Mouse (Mus musculus) liver, adult 2 months (tissue): ENCODE measurements at regions not wholly inside any gene's neighbourhood (a gene's known extent, or its start where the extent isn't known, plus 50 kb on each side); places are given as distances from the start of the nearest gene placed in this dataset.

Source experiments
- DNase-seq: peaks from one replicate; pipeline ENCODE4 v3.0.0-alpha.2; 2011; ENCODE audit warnings: low read depth, low spot score; ENCODE audit errors: extremely low read depth
- H3K27ac ChIP-seq: fragments of 200-500 bp; replicated peaks from 2 replicates; pipeline ENCODE4 v1.5.1; 2012; ENCODE audit warnings: low read depth, mild to moderate bottlenecking, control low read depth, inconsistent platforms, low read length; ENCODE audit not compliant: insufficient read depth
- H3K27me3 ChIP-seq: fragments of 200-500 bp; 2 replicates; pipeline ENCODE4 v1.6.1; 2012; ENCODE audit warnings: mild to moderate bottlenecking, moderate library complexity, low read length, inconsistent platforms; ENCODE audit not compliant: control insufficient read depth, insufficient read depth
- H3K36me3 ChIP-seq: fragments of 200-500 bp; 2 replicates; pipeline ENCODE4 v1.6.1; 2012; ENCODE audit warnings: low read length, inconsistent platforms; ENCODE audit not compliant: control insufficient read depth, insufficient read depth
- H3K4me1 ChIP-seq: fragments of 200-500 bp; 2 replicates; pipeline ENCODE4 v1.6.1; 2011; ENCODE audit warnings: low read length; ENCODE audit not compliant: control insufficient read depth, insufficient read depth
- H3K4me3 ChIP-seq: fragments of 200-500 bp; 2 replicates; pipeline ENCODE4 v1.5.1; 2011; ENCODE audit warnings: low read depth, mild to moderate bottlenecking, control low read depth, low read length, moderate library complexity; ENCODE audit not compliant: insufficient read depth
- H3K79me2 ChIP-seq: fragments of 200-500 bp; 2 replicates; pipeline ENCODE4 v1.6.1; 2012; ENCODE audit warnings: inconsistent platforms, mild to moderate bottlenecking, low read length, moderate library complexity; ENCODE audit not compliant: control insufficient read depth, insufficient read depth
- H3K9ac ChIP-seq: fragments of 200-500 bp; 2 replicates; pipeline ENCODE4 v1.6.1; 2012; ENCODE audit warnings: low read depth, mild to moderate bottlenecking, control low read depth, inconsistent platforms, low read length
- CTCF ChIP-seq: fragments of 200-500 bp; IDR thresholded peaks from 2 replicates; pipeline ENCODE4 v1.5.1; 2011; ENCODE audit warnings: low read depth, low read length, control low read depth
- POLR2A ChIP-seq: fragments of 200-500 bp; IDR thresholded peaks from 2 replicates; pipeline ENCODE4 v1.6.1; 2011; ENCODE audit warnings: low read length, control low read depth; ENCODE audit not compliant: insufficient read depth; ENCODE audit errors: extremely low read depth
- WGBS: fragments of 180-500 bp; shearing (Covaris S2); methylation state at CpG from one replicate; pipeline ENCODE4 v1.1.7; 2018; 5-methylcytosine and 5-hydroxymethylcytosine counted together

GRCm38 (mm10) chr5:132817665-132818064, 274.5 kb upstream of the Auts2 start:
- Histone ChIP-seq H3K9ac (no peak overlapping the region), H3K4me1 (no peaks in the 10 kb centered on the region), H3K27ac (no peak overlapping the region), H3K4me3 (no peak overlapping the region), H3K27me3 (no peaks in the 10 kb centered on the region), H3K36me3 (no peaks in the 10 kb centered on the region), H3K79me2 (no peaks in the 10 kb centered on the region)
- no peak for TF ChIP-seq POLR2A
- TF ChIP-seq CTCF, result no peak
- WGBS, result 80% methylated on average over 9 of the region's 9 CpGs
- DNase-seq, result no peak

GRCm38 (mm10) chr5:132809181-132809580, 266.0 kb upstream of the Auts2 start:
- DNase-seq, result no peak
- no peaks in the 10 kb centered on the region for H3K36me3 ChIP-seq
- 68% methylated on average over 4 of the region's 4 CpGs for WGBS
- TF ChIP-seq CTCF (no peak), POLR2A (no peak)
- H3K79me2 ChIP-seq, result no peaks in the 10 kb centered on the region
- H3K9ac ChIP-seq, result no peak overlapping the region
- H3K4me3 ChIP-seq, result no peak overlapping the region
- no peaks in the 10 kb centered on the region for H3K27me3 ChIP-seq
- no peak overlapping the region for H3K27ac ChIP-seq
- H3K4me1 ChIP-seq, result no peaks in the 10 kb centered on the region

GRCm38 (mm10) chr5:132796061-132796460, 252.9 kb upstream of the Auts2 start:
- no peak overlapping the region for H3K4me3 ChIP-seq
- no peak for DNase-seq
- TF ChIP-seq CTCF (no peak), POLR2A (no peak)
- no peaks in the 10 kb centered on the region for H3K4me1 ChIP-seq
- no peaks in the 10 kb centered on the region for H3K79me2 ChIP-seq
- no peak overlapping the region for H3K27ac ChIP-seq
- H3K36me3 ChIP-seq, result no peaks in the 10 kb centered on the region
- H3K27me3 ChIP-seq, result no peaks in the 10 kb centered on the region
- 96% methylated on average over 1 of the region's 1 CpGs for WGBS
- H3K9ac ChIP-seq, result no peak overlapping the region

DNA sequence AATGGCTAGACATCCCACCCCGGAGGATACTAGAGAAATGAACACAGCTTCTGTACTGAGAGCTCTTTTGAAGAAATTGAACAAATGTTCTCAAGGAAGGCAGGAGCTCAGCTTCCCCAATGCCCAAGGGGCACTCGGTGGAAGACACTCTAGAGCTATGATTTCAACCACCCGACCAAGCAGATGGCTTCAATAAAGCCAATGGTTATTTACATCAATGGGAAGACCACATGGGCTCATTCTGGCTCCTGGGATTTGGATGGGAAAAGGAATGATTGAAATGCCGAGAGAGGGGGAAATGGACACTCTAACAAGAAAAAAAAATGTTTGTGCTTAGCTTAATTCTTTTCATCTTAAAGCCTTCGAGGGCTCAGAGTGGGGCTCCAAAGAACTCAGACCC, 249.3 kb upstream of the Auts2 start:
- Histone ChIP-seq H3K27me3 (no peaks in the 10 kb centered on the region), H3K9ac (no peak overlapping the region), H3K27ac (no peak overlapping the region), H3K36me3 (no peaks in the 10 kb centered on the region), H3K79me2 (no peaks in the 10 kb centered on the region), H3K4me3 (no peak overlapping the region), H3K4me1 (no peaks in the 10 kb centered on the region)
- no peak for DNase-seq
- TF ChIP-seq CTCF, result no peak
- TF ChIP-seq POLR2A, result no peak
- WGBS, result 82% methylated on average over 5 of the region's 5 CpGs

DNA sequence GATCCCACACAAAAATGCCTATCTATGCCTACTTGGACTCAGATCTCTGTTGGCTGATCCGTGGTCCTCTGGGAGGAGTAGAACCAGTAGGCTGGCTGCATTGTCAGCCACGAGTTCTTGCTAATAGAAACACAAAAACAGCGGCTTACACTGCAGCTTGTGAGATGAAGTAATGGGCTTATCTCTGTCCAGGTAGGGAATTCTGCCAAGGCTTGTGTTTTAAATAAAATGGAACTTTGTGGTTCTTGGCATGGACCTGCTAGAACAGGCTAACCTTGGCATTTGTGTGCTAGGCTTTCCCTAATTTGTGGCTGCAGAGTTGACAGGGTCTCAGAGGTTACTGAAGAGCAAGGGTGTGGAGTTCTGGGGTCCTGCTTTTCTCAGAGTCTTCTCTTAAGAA, 242.1 kb upstream of the Auts2 start:
- DNase-seq, result no peak
- TF ChIP-seq CTCF (no peak), POLR2A (no peak)
- no peaks in the 10 kb centered on the region for H3K36me3 ChIP-seq
- WGBS, result 59% methylated on average over 3 of the region's 3 CpGs
- H3K4me1 ChIP-seq, result no peaks in the 10 kb centered on the region
- no peak overlapping the region for H3K4me3 ChIP-seq
- H3K27me3 ChIP-seq, result no peaks in the 10 kb centered on the region
- no peak overlapping the region for H3K27ac ChIP-seq
- no peak overlapping the region for H3K9ac ChIP-seq
- H3K79me2 ChIP-seq, result no peaks in the 10 kb centered on the region

- Histone ChIP-seq H3K9ac (no peak overlapping the region), H3K4me1 (no peaks in the 10 kb centered on the region), H3K4me3 (no peak overlapping the region), H3K79me2 (no peaks in the 10 kb centered on the region), H3K27ac (no peak overlapping the region), H3K27me3 (no peaks in the 10 kb centered on the region), H3K36me3 (no peaks in the 10 kb centered on the region)
- 65% methylated on average over 4 of the region's 4 CpGs for WGBS
- TF ChIP-seq CTCF (no peak), POLR2A (no peak)
- no peak for DNase-seq
These were observed 241.6 kb upstream of the Auts2 start for GRCm38 (mm10) chr5:132784791-132785190.
